ENCODE assay signal across 11 mouse cellular contexts in genomic region chr5:114418541-114418940, GRCm38 (mm10). TPM values are rescaled to one million over a fixed set of nuclear protein-coding genes. Genes with fewer than 3 reads are reported as not detected.
DNase-seq lines count a peak whose midpoint lies in the region; ATAC-seq and TF ChIP-seq lines count a peak whose summit lies in the region.
"Had no signal": no experiment of that assay in that cellular context is flagged by ENCODE, and none has a peak within 500 bp of the region (broad histone marks: within the 10 kb centered on the region; RNA-seq: fewer than 3 reads in every experiment).

No protein-coding gene starts in this region.

- no peak overlapping the region for H3K4me3 ChIP-seq in kidney, embryonic 16.5 days (ENCODE audit: low read length)
- H3K4me3 ChIP-seq in thymus, adult 2 months (ENCODE audit: control insufficient read depth, insufficient read depth, low read length), result no peak overlapping the region
- no peak overlapping the region for H3K4me3 ChIP-seq in embryonic facial prominence, embryonic 14.5 days (ENCODE audit: low read depth, low read length)

- H3K4me2 ChIP-seq in kidney, embryonic 16.5 days (replicated peaks; ENCODE audit: low read depth, low read length), result no peak overlapping the region
- H3K4me2 ChIP-seq in embryonic facial prominence, embryonic 14.5 days (ENCODE audit: low read depth, low read length), result no peak overlapping the region

- no peak overlapping the region for H3K9ac ChIP-seq in kidney, embryonic 16.5 days (replicated peaks; ENCODE audit: low read length)
- H3K9ac ChIP-seq in embryonic facial prominence, embryonic 14.5 days (ENCODE audit: low read depth, low read length), result no peak overlapping the region

- H3K27ac ChIP-seq in kidney, embryonic 16.5 days (ENCODE audit: low read length), result no peak overlapping the region
- no peak overlapping the region for H3K27ac ChIP-seq in thymus, adult 2 months (ENCODE audit: control insufficient read depth, insufficient read depth, low read length)
- no peak overlapping the region for H3K27ac ChIP-seq in embryonic facial prominence, embryonic 14.5 days (replicated peaks; ENCODE audit: low read depth, low read length)
- H3K27ac ChIP-seq: macrophage had no signal

- no peak for TF ChIP-seq CTCF in thymus, adult 2 months (IDR thresholded peaks at IDR 0.05; ENCODE audit: borderline replicate concordance, control insufficient read depth, extremely low read depth, insufficient read depth, low read length, poor library complexity)

- no peaks in the 10 kb centered on the region for H3K27me3 ChIP-seq in kidney, embryonic 16.5 days (ENCODE audit: insufficient read depth, low read length)
- no peaks in the 10 kb centered on the region for H3K27me3 ChIP-seq in thymus, adult 2 months (ENCODE audit: control insufficient read depth, insufficient read depth, low read length)
- no peaks in the 10 kb centered on the region for H3K27me3 ChIP-seq in embryonic facial prominence, embryonic 14.5 days (replicated peaks; ENCODE audit: control insufficient read depth, insufficient read depth, low read length)

- H3K9me3 ChIP-seq in kidney, embryonic 16.5 days (ENCODE audit: low read length), result no peaks in the 10 kb centered on the region
- H3K9me3 ChIP-seq in embryonic facial prominence, embryonic 14.5 days (ENCODE audit: control insufficient read depth, low read length), result no peaks in the 10 kb centered on the region

- peaks cover 55% of the 10 kb centered on the region for H3K36me3 ChIP-seq in kidney, embryonic 16.5 days (ENCODE audit: insufficient read depth, low read length)
- peaks cover 57% of the 10 kb centered on the region for H3K36me3 ChIP-seq in thymus, adult 2 months (ENCODE audit: control insufficient read depth, insufficient read depth, low read length)
- peaks cover 80% of the 10 kb centered on the region for H3K36me3 ChIP-seq in embryonic facial prominence, embryonic 14.5 days (ENCODE audit: control insufficient read depth, insufficient read depth, low read length)

- WGBS in kidney, embryonic 16.5 days, result 80% methylated on average over 8 of the region's 8 CpGs
- WGBS in thymus, adult 2 months, result 90% methylated on average over 8 of the region's 8 CpGs
- WGBS in embryonic facial prominence, embryonic 14.5 days, result 82% methylated on average over 8 of the region's 8 CpGs

- H3K4me1 ChIP-seq in kidney, embryonic 16.5 days (ENCODE audit: insufficient read depth, low read length), result peaks cover 8% of the 10 kb centered on the region; the same call in 1 of the 2 replicates
- H3K4me1 ChIP-seq in thymus, adult 2 months (replicated peaks; ENCODE audit: control insufficient read depth, insufficient read depth, low read length), result no peaks in the 10 kb centered on the region
- H3K4me1 ChIP-seq in embryonic facial prominence, embryonic 14.5 days (ENCODE audit: control insufficient read depth, insufficient read depth, low read length), result no peaks in the 10 kb centered on the region

- TF ChIP-seq POLR2A in thymus, adult 2 months (IDR thresholded peaks at IDR 0.05; ENCODE audit: control insufficient read depth, extremely low read depth, insufficient read depth, low read length, poor library complexity), result no peak

- no peak for DNase-seq in kidney, postnatal 25 days
- DNase-seq in thymus, adult 2 months, result peak; percentile 14
- DNase-seq in thymus, postnatal 0 days (ENCODE audit: low spot score), result no peak
- DNase-seq in embryonic facial prominence, embryonic 14.5 days (ENCODE audit: low spot score), result no peak
- DNase-seq in spleen, adult 12 weeks (ENCODE audit: low spot score), result no peak
- DNase-seq: adrenal gland, postnatal 10 days; kidney, adult 18-20 months; spleen, adult 18-20 months had no signal

- 0 out of 2 replicates have a peak, but pooled peaks have one; percentile 13 for ATAC-seq in kidney, embryonic 16.5 days (ENCODE audit: low FRiP score, low TSS enrichment)
- peak; percentile 26; the same call in 1 of the 2 replicates for ATAC-seq in embryonic facial prominence, embryonic 14.5 days (ENCODE audit: low read depth)
- no peak for ATAC-seq in erythroid progenitor cell, adult 5-6 weeks (replicated peaks; ENCODE audit: low FRiP score, poor library complexity, severe bottlenecking)

RNA-seq across cellular contexts. Expression of gene Mmab, which starts 25.3 kb away (rescaled TPM):
- 35.8 and 36.9 TPM in 2 replicates for polyA plus RNA-seq in kidney, embryonic 16.5 days (2015; fragmentation: Nextera tagmentation; extraction: Ambion mirVana)
- 13.5 and 15.1 TPM in 2 replicates for polyA plus RNA-seq in thymus, adult 2 months (2012; rRNA removed)
- polyA plus RNA-seq in thymus, postnatal 0 days (2015; fragmentation: Nextera tagmentation; extraction: Ambion mirVana), result 13.1 and 13.9 TPM in 2 replicates
- polyA plus RNA-seq in embryonic facial prominence, embryonic 14.5 days (2014; fragmentation: Nextera tagmentation; extraction: Ambion mirVana), result 26.1 and 30.8 TPM in 2 replicates
- total RNA-seq in erythroid progenitor cell, adult 5-6 weeks (2015; ENCODE audit: low replicate concordance), result 1.1 and 1.7 TPM in 2 replicates
- total RNA-seq in erythroid progenitor cell, adult 5-6 weeks (2017; ENCODE audit: low replicate concordance), result 1.1 and 3.3 TPM in 2 replicates

RNA-seq across cellular contexts. Expression of gene Mvk, which starts 25.5 kb away (rescaled TPM):
- polyA plus RNA-seq in kidney, embryonic 16.5 days (2015; fragmentation: Nextera tagmentation; extraction: Ambion mirVana), result 37.2 and 39.5 TPM in 2 replicates
- 20.8 and 25.9 TPM in 2 replicates for polyA plus RNA-seq in thymus, adult 2 months (2012; rRNA removed)
- polyA plus RNA-seq in thymus, postnatal 0 days (2015; fragmentation: Nextera tagmentation; extraction: Ambion mirVana), result 23.0 and 23.6 TPM in 2 replicates
- polyA plus RNA-seq in embryonic facial prominence, embryonic 14.5 days (2014; fragmentation: Nextera tagmentation; extraction: Ambion mirVana), result 42.6 and 48.2 TPM in 2 replicates
- total RNA-seq in erythroid progenitor cell, adult 5-6 weeks (2015; ENCODE audit: low replicate concordance), result 2.9 TPM in 1 of 2 replicates, not detected in the other
- not detected in 2 replicates for total RNA-seq in erythroid progenitor cell, adult 5-6 weeks (2017; ENCODE audit: low replicate concordance)

RNA-seq across cellular contexts. Expression of gene Ube3b, which starts 38.1 kb away (rescaled TPM):
- 51.5 and 54.0 TPM in 2 replicates for polyA plus RNA-seq in kidney, embryonic 16.5 days (2015; fragmentation: Nextera tagmentation; extraction: Ambion mirVana)
- 123 and 133 TPM in 2 replicates for polyA plus RNA-seq in thymus, adult 2 months (2012; rRNA removed)
- 29.4 and 29.7 TPM in 2 replicates for polyA plus RNA-seq in thymus, postnatal 0 days (2015; fragmentation: Nextera tagmentation; extraction: Ambion mirVana)
- polyA plus RNA-seq in embryonic facial prominence, embryonic 14.5 days (2014; fragmentation: Nextera tagmentation; extraction: Ambion mirVana), result 44.5 and 47.5 TPM in 2 replicates
- total RNA-seq in erythroid progenitor cell, adult 5-6 weeks (2015; ENCODE audit: low replicate concordance), result 19.3 and 27.0 TPM in 2 replicates
- total RNA-seq in erythroid progenitor cell, adult 5-6 weeks (2017; ENCODE audit: low replicate concordance), result 12.9 and 21.7 TPM in 2 replicates

RNA-seq across cellular contexts. Expression of gene Kctd10, which starts 38.2 kb away (rescaled TPM):
- polyA plus RNA-seq in kidney, embryonic 16.5 days (2015; fragmentation: Nextera tagmentation; extraction: Ambion mirVana), result 116 and 124 TPM in 2 replicates
- polyA plus RNA-seq in thymus, adult 2 months (2012; rRNA removed), result 76.3 and 87.7 TPM in 2 replicates
- polyA plus RNA-seq in thymus, postnatal 0 days (2015; fragmentation: Nextera tagmentation; extraction: Ambion mirVana), result 65.6 and 65.8 TPM in 2 replicates
- polyA plus RNA-seq in embryonic facial prominence, embryonic 14.5 days (2014; fragmentation: Nextera tagmentation; extraction: Ambion mirVana), result 111 and 115 TPM in 2 replicates
- 5.0 and 10.5 TPM in 2 replicates for total RNA-seq in erythroid progenitor cell, adult 5-6 weeks (2015; ENCODE audit: low replicate concordance)
- total RNA-seq in erythroid progenitor cell, adult 5-6 weeks (2017; ENCODE audit: low replicate concordance), result 11.4 and 12.7 TPM in 2 replicates
